Mouse (Mus musculus): ENCODE data around the gene Gtf2ird1.

The Gtf2ird1 gene

GRCm38 (mm10) chr5:134313451-134314067 is 143.0 kb downstream of the Gtf2ird1 start:
- DNase-seq (ENCODE audit: low spot score): peak; percentile 84

- DNase-seq (ENCODE audit: low spot score): no peak
These were observed 143.6 kb downstream of the Gtf2ird1 start for GRCm38 (mm10) chr5:134312691-134313450.

GRCm38 (mm10) chr5:134311894-134312411 is 144.6 kb downstream of the Gtf2ird1 start:
- no peak for DNase-seq (ENCODE audit: low spot score)

- no peak for DNase-seq (ENCODE audit: low spot score)
These were observed 146.3 kb downstream of the Gtf2ird1 start for GRCm38 (mm10) chr5:134310201-134310600.

- no peak for DNase-seq (ENCODE audit: low spot score)
These were observed 147.2 kb downstream of the Gtf2ird1 start for GRCm38 (mm10) chr5:134309345-134309744.
